Mouse (Mus musculus) lung, adult 2 months (tissue): ENCODE data around the gene Ddi2. TPM values are rescaled to one million over a fixed set of nuclear protein-coding genes. Genes with fewer than 3 reads are reported as not detected.

Experiments
- DNase-seq: peaks from one replicate; pipeline ENCODE4 v3.0.0; 2022
- H3K4me1 ChIP-seq: fragments of 200-500 bp; 2 replicates; pipeline ENCODE4 v1.6.1; 2011; ENCODE audit warnings: low read length; ENCODE audit not compliant: control insufficient read depth, insufficient read depth
- H3K4me3 ChIP-seq: fragments of 200-500 bp; replicated peaks from 2 replicates; pipeline ENCODE3; 2011; ENCODE audit warnings: low read depth, mild to moderate bottlenecking, control low read depth, low read length; ENCODE audit errors: extremely low read depth
- CTCF ChIP-seq: fragments of 200-500 bp; IDR thresholded peaks from 2 replicates; pipeline ENCODE4 v1.5.1; 2011; ENCODE audit warnings: mild to moderate bottlenecking, low read length, control low read depth; ENCODE audit not compliant: insufficient read depth
- POLR2A ChIP-seq: fragments of 200-500 bp; IDR thresholded peaks from 2 replicates; pipeline ENCODE4 v1.6.1; 2011; ENCODE audit warnings: low read depth, mild to moderate bottlenecking, control low read depth, low read length, borderline replicate concordance; ENCODE audit errors: extremely low read depth
- WGBS: fragments of 180-500 bp; shearing (Covaris S2); methylation state at CpG from one replicate; pipeline ENCODE4 v1.1.7; 2018; 5-methylcytosine and 5-hydroxymethylcytosine counted together
- polyA plus RNA-seq: library from polyadenylated mRNA; depleted of rRNA; stranded (reverse); fragments of >200 nt; gene quantifications from 2 replicates; pipeline ENCODE4 v1.2.3, GENCODE M21; 2012

The Ddi2 gene
- polyA plus RNA-seq, 1 experiment: 19.7 TPM

GRCm38 (mm10) chr4:141762102-141762598 is 38.9 kb upstream of the Ddi2 start:
- no peak for DNase-seq
- WGBS: 91% methylated on average over 13 of the region's 13 CpGs
- no peak overlapping the region for H3K4me3 ChIP-seq
- 0 out of 2 replicates have a peak, but pooled peaks cover 2% of the 10 kb centered on the region for H3K4me1 ChIP-seq
- TF ChIP-seq CTCF: no peak
- no peak for TF ChIP-seq POLR2A

- no peaks in the 10 kb centered on the region for H3K4me1 ChIP-seq
- no peak for DNase-seq
- 84% methylated on average over 4 of the region's 4 CpGs for WGBS
- H3K4me3 ChIP-seq: no peak overlapping the region
- TF ChIP-seq CTCF: no peak
- TF ChIP-seq POLR2A: no peak
Observed at GRCm38 (mm10) chr4:141760942-141761341, 37.7 kb upstream of the Ddi2 start.

- no peak overlapping the region for H3K4me3 ChIP-seq
Observed at GRCm38 (mm10) chr4:141758874-141759542, 35.8 kb upstream of the Ddi2 start.

GRCm38 (mm10) chr4:141757124-141757523 is 33.9 kb upstream of the Ddi2 start:
- no peaks in the 10 kb centered on the region for H3K4me1 ChIP-seq
- DNase-seq: no peak
- WGBS: 86% methylated on average over 3 of the region's 3 CpGs
- TF ChIP-seq POLR2A (no peak), CTCF (no peak)
- no peak overlapping the region for H3K4me3 ChIP-seq

More at GRCm38 (mm10) chr4:141758874-141759542, 35.8 kb upstream of the Ddi2 start:
- DNase-seq: no peak
- TF ChIP-seq CTCF (no peak), POLR2A (no peak)
- whole genome bisulfite sequencing: 60% methylated on average over 6 of the region's 6 CpGs
- H3K4me1 ChIP-seq: no peaks in the 10 kb centered on the region

- WGBS: 86% methylated on average over 19 of the region's 19 CpGs
- Histone ChIP-seq H3K4me1 (no peaks in the 10 kb centered on the region), H3K4me3 (no peak overlapping the region)
- no peak for TF ChIP-seq POLR2A
- no peak for TF ChIP-seq CTCF
- DNase-seq: no peak
Observed at GRCm38 (mm10) chr4:141755375-141755930, 32.2 kb upstream of the Ddi2 start.

GRCm38 (mm10) chr4:141752076-141752421 is 28.8 kb upstream of the Ddi2 start:
- H3K4me3 ChIP-seq: no peak overlapping the region
- H3K4me1 ChIP-seq: no peaks in the 10 kb centered on the region
- TF ChIP-seq CTCF (no peak), POLR2A (no peak)
- DNase-seq: no peak
- WGBS: 8% methylated on average over 4 of the region's 4 CpGs

GRCm38 (mm10) chr4:141751419-141752075 is 28.3 kb upstream of the Ddi2 start:
- WGBS: 40% methylated on average over 4 of the region's 4 CpGs
- TF ChIP-seq CTCF (no peak), POLR2A (no peak)
- Histone ChIP-seq H3K4me1 (no peaks in the 10 kb centered on the region), H3K4me3 (no peak overlapping the region)
- DNase-seq: no peak

- TF ChIP-seq CTCF: no peak
- no peak for TF ChIP-seq POLR2A
- H3K4me1 ChIP-seq: no peaks in the 10 kb centered on the region
- DNase-seq: no peak
- 69% methylated on average over 3 of the region's 3 CpGs for WGBS
- H3K4me3 ChIP-seq: no peak overlapping the region
Observed at GRCm38 (mm10) chr4:141750826-141751225, 27.6 kb upstream of the Ddi2 start.

GRCm38 (mm10) chr4:141749557-141749956 is 26.3 kb upstream of the Ddi2 start:
- no peaks in the 10 kb centered on the region for H3K4me1 ChIP-seq
- no peak for TF ChIP-seq POLR2A
- no peak for TF ChIP-seq CTCF
- 50% methylated on average over 11 of the region's 11 CpGs for WGBS
- no peak for DNase-seq
- no peak overlapping the region for H3K4me3 ChIP-seq

- no peak for DNase-seq
- 36% methylated on average over 25 of the region's 25 CpGs for WGBS
- Histone ChIP-seq H3K4me3 (no peak within 1 kb of the TSS), H3K4me1 (no peaks in the 10 kb centered on the region)
- TF ChIP-seq CTCF (no peak), POLR2A (no peak)
Observed at GRCm38 (mm10) chr4:141746578-141747346, 23.5 kb upstream of the Ddi2 start, which contains the start of gene Agmat. Agmat (plus strand) TSS chr4:141746672.
